29 mouse cellular contexts compared by ENCODE assay signal in the genomic region with DNA sequence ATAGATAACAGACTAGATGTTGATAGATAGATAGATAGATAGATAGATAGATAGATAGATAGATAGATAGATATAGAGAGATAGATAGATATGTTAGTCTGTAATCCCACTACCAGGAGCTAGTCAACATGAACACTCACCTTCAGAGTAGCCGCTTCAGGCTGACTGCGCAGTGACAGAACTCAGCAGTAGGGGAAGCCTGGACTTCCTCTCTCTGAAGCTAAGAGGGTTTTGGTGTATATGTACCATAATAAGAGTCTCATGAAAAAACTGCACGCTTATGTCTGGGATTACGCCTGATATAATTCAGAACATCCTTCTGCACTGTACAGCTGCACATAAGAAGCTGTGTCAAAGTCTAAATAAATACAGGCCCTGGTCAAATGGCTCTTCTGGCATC.
"Had no signal": no experiment of that assay in that cellular context is flagged by ENCODE, and none has a peak within 500 bp of the region (broad histone marks: within the 10 kb centered on the region; RNA-seq: fewer than 3 reads in every experiment).

No protein-coding gene starts in this region.

- H3K9me3 ChIP-seq: heart, embryonic 13.5 days; heart, embryonic 15.5 days; hindbrain, embryonic 10.5 days; hindbrain, embryonic 12.5 days; intestine, embryonic 15.5 days; kidney, embryonic 15.5 days; limb, embryonic 10.5 days; limb, embryonic 12.5 days had no signal

- H3K27me3 ChIP-seq: heart, embryonic 13.5 days; heart, embryonic 15.5 days; hindbrain, embryonic 12.5 days; intestine, embryonic 15.5 days; kidney, embryonic 15.5 days; limb, embryonic 12.5 days had no signal

- H3K4me3 ChIP-seq: gastrocnemius, adult 2 months; heart, adult 2 months; heart, embryonic 13.5 days; heart, embryonic 15.5 days; hindbrain, embryonic 10.5 days; hindbrain, embryonic 12.5 days; intestine, embryonic 15.5 days; kidney, embryonic 15.5 days; left cerebral cortex, adult 2 months; limb, embryonic 10.5 days; limb, embryonic 12.5 days had no signal

- H3K27ac ChIP-seq: gastrocnemius, adult 2 months; heart, adult 2 months; heart, embryonic 13.5 days; heart, embryonic 15.5 days; hindbrain, embryonic 10.5 days; hindbrain, embryonic 12.5 days; hindbrain, embryonic 14.5 days; intestine, embryonic 15.5 days; kidney, embryonic 15.5 days; kidney, postnatal 0 days; left cerebral cortex, adult 2 months; limb, embryonic 10.5 days; limb, embryonic 12.5 days had no signal

- H3K36me3 ChIP-seq: heart, embryonic 13.5 days; heart, embryonic 15.5 days; hindbrain, embryonic 10.5 days; hindbrain, embryonic 12.5 days; intestine, embryonic 15.5 days; kidney, embryonic 15.5 days; limb, embryonic 10.5 days; limb, embryonic 12.5 days had no signal

- ATAC-seq: hindbrain, embryonic 16.5 days; inflammation-experienced regulatory T-cells, adult 6 months; intestine, embryonic 15.5 days; intestine, postnatal 0 days had no signal

- H3K4me1 ChIP-seq: heart, embryonic 13.5 days; heart, embryonic 15.5 days; hindbrain, embryonic 10.5 days; hindbrain, embryonic 12.5 days; intestine, embryonic 15.5 days; kidney, embryonic 15.5 days had no signal

- DNase-seq: gastrocnemius, adult 2 months; gastrocnemius, postnatal 10 days; gastrocnemius, postnatal 25 days; heart, adult 11 months; heart, adult 2 months; heart, postnatal 14 days; heart, postnatal 36 days; kidney, adult 18-20 months; kidney, adult 8-10 months; kidney, postnatal 14 days; kidney, postnatal 36 days; layer of hippocampus, adult 9-11 months; liver had no signal

- H3K4me2 ChIP-seq: heart, embryonic 11.5 days; heart, embryonic 13.5 days; heart, embryonic 15.5 days; hindbrain, embryonic 12.5 days; hindbrain, embryonic 14.5 days; intestine, embryonic 15.5 days; kidney, embryonic 15.5 days; limb, embryonic 12.5 days; liver, embryonic 11.5 days had no signal

- H3K9ac ChIP-seq: heart, embryonic 13.5 days; heart, embryonic 15.5 days; hindbrain, embryonic 12.5 days; hindbrain, embryonic 14.5 days; intestine, embryonic 15.5 days; kidney, embryonic 15.5 days; limb, embryonic 12.5 days had no signal
